Mouse (Mus musculus) right cerebral cortex, postnatal 4 days (tissue): ENCODE data around the gene Mapk13.

Experiments used
- DNase-seq: peaks from one replicate; pipeline ENCODE4 v3.0.0-alpha.2; 2022

The Mapk13 gene

GRCm38 (mm10) chr17:28776817-28777216, 7.7 kb downstream of the Mapk13 start:
- no peak for DNase-seq

GRCm38 (mm10) chr17:28777231-28778005, 8.3 kb downstream of the Mapk13 start:
- DNase-seq: no peak

GRCm38 (mm10) chr17:28779735-28780134, 10.6 kb downstream of the Mapk13 start:
- no peak for DNase-seq

- no peak for DNase-seq
Observed at GRCm38 (mm10) chr17:28780836-28781235, 11.7 kb downstream of the Mapk13 start.

GRCm38 (mm10) chr17:28781290-28782045, 12.4 kb downstream of the Mapk13 start:
- DNase-seq: no peak

GRCm38 (mm10) chr17:28785036-28785435, 15.9 kb downstream of the Mapk13 start:
- no peak for DNase-seq

- DNase-seq: no peak
Observed at GRCm38 (mm10) chr17:28787507-28787906, 18.4 kb downstream of the Mapk13 start.

GRCm38 (mm10) chr17:28797031-28797430, 27.9 kb downstream of the Mapk13 start:
- no peak for DNase-seq

GRCm38 (mm10) chr17:28799291-28800160, 30.4 kb downstream of the Mapk13 start:
- no peak for DNase-seq

- no peak for DNase-seq
Observed at GRCm38 (mm10) chr17:28800281-28800670, 31.2 kb downstream of the Mapk13 start.

- DNase-seq: peak; percentile 78
Observed at GRCm38 (mm10) chr17:28800671-28801412, 31.7 kb downstream of the Mapk13 start, which contains the start of gene Brpf3. Gene Brpf3, plus strand, starts transcription at chr17:28801090.

- DNase-seq: peak; percentile 100
Observed at GRCm38 (mm10) chr17:28801474-28802005, 32.4 kb downstream of the Mapk13 start.

GRCm38 (mm10) chr17:28802006-28802481, 32.9 kb downstream of the Mapk13 start:
- peak; percentile 36 for DNase-seq

- DNase-seq: no peak
Observed at GRCm38 (mm10) chr17:28803316-28803715, 34.2 kb downstream of the Mapk13 start.

- no peak for DNase-seq
Observed at GRCm38 (mm10) chr17:28804973-28805372, 35.9 kb downstream of the Mapk13 start.

- no peak for DNase-seq
Observed at GRCm38 (mm10) chr17:28806770-28807169, 37.7 kb downstream of the Mapk13 start.

- no peak for DNase-seq
Observed at GRCm38 (mm10) chr17:28808714-28809113, 39.6 kb downstream of the Mapk13 start.

- no peak for DNase-seq
Observed at GRCm38 (mm10) chr17:28809175-28809831, 40.2 kb downstream of the Mapk13 start.

GRCm38 (mm10) chr17:28812345-28812744, 43.2 kb downstream of the Mapk13 start:
- no peak for DNase-seq

- no peak for DNase-seq
Observed at GRCm38 (mm10) chr17:28814529-28815097, 45.5 kb downstream of the Mapk13 start.
